Mouse (Mus musculus) erythroblast, embryonic 14.5 days (primary cell): ENCODE results near the gene Kcnt2.

Experiments
- GATA1 ChIP-seq: IDR thresholded peaks from 2 replicates; pipeline ENCODE4 v1.6.1; 2012; ENCODE audit warnings: low read length, inconsistent platforms, mixed read lengths
- TAL1 ChIP-seq: IDR thresholded peaks from 3 replicates; pipeline ENCODE4 v1.6.1; 2012; ENCODE audit warnings: low read length, inconsistent platforms, mixed read lengths

DNA sequence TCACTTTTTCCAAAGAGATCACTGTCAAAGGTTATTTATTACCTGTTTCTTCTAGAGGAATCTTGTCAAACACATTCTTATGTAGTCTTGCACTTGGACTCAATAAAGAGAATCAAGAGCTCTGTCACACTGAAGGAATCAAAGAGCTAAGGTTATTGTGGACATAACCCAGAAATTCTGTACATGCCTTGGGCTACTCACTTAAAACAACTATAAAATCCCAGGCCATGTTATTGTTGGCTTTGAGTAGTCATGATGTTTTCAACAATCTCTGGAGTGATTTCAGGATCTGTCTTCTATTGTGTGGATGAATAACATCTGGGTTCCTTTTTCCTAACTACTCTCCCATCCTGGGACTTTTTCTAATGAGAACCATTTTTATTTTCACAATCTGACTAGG lies 177.0 kb downstream of the Kcnt2 start:
- TF ChIP-seq GATA1 = no peak
- TF ChIP-seq TAL1 = no peak
